Mouse (Mus musculus) spleen, adult 2 months (tissue): ENCODE results near the gene Fam221b. TPM values are rescaled to one million over a fixed set of nuclear protein-coding genes. Genes with fewer than 3 reads are reported as not detected.

ENCODE experiments used
- DNase-seq, 2 experiments: peaks; one replicate each; pipeline versions ENCODE4 v3.0.0 to v3.0.0-alpha.2; 2012 to 2021; ENCODE audit warnings: low spot score in 2 of 2, low read depth in 1 of 2
- H3K27ac ChIP-seq: fragments of 200-500 bp; 2 replicates; pipeline ENCODE4 v1.5.1; 2012; ENCODE audit warnings: low read length, inconsistent platforms; ENCODE audit not compliant: insufficient read depth
- H3K27me3 ChIP-seq: fragments of 200-500 bp; 2 replicates; pipeline ENCODE4 v1.6.1; 2012; ENCODE audit warnings: mild to moderate bottlenecking, moderate library complexity, low read length, inconsistent platforms; ENCODE audit not compliant: control insufficient read depth, insufficient read depth
- H3K36me3 ChIP-seq: fragments of 200-500 bp; 2 replicates; pipeline ENCODE4 v1.6.1; 2012; ENCODE audit warnings: mild to moderate bottlenecking, low read length, inconsistent platforms; ENCODE audit not compliant: control insufficient read depth, insufficient read depth
- H3K4me1 ChIP-seq: fragments of 200-500 bp; 2 replicates; pipeline ENCODE4 v1.6.1; 2011; ENCODE audit warnings: inconsistent platforms; ENCODE audit not compliant: control insufficient read depth, insufficient read depth, insufficient read length
- H3K4me3 ChIP-seq: fragments of 200-500 bp; 2 replicates; pipeline ENCODE4 v1.5.1; 2011; ENCODE audit warnings: mild to moderate bottlenecking, inconsistent platforms; ENCODE audit not compliant: insufficient read depth, insufficient read length; ENCODE audit errors: extremely low read depth
- CTCF ChIP-seq: fragments of 200-500 bp; IDR thresholded peaks from 2 replicates; pipeline ENCODE4 v1.5.1; 2011; ENCODE audit warnings: mild to moderate bottlenecking, inconsistent platforms; ENCODE audit not compliant: insufficient read depth, insufficient read length, insufficient replicate concordance; ENCODE audit errors: extremely low read depth
- POLR2A ChIP-seq: fragments of 200-500 bp; IDR thresholded peaks from 2 replicates; pipeline ENCODE4 v1.6.1; 2011; ENCODE audit warnings: low read depth, low read length, inconsistent platforms
- WGBS: fragments of 180-500 bp; shearing (Covaris S2); methylation state at CpG from one replicate; pipeline ENCODE4 v1.1.7; 2018; 5-methylcytosine and 5-hydroxymethylcytosine counted together
- polyA plus RNA-seq: library from polyadenylated mRNA; depleted of rRNA; stranded (reverse); fragments of >200 nt; gene quantifications from 2 replicates; pipeline ENCODE4 v1.2.3, GENCODE M21; 2012

Fam221b gene
- polyA plus RNA-seq, 1 experiment: not detected

DNA sequence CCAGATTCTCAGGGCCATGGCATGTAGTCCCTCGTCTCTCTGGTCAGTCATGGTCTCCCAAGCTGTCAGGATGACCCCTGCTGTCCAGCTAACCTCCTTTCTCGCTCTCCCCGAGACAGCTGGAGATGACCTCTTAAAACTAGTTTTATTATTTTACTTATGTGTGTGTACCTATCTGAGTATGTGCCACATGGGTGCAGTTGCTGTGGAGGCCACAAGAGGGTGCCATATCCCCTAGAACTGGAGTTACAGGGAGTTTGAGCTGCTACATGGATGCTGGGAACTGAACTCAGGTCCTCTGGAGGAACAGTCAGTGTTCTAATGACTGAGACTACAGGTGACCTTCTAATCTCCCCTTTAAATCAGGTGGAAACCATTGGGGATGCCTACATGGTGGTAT is 19.2 kb downstream of the Fam221b start:
- no peaks in the 10 kb centered on the region for H3K36me3 ChIP-seq
- H3K27ac ChIP-seq: no peak overlapping the region
- no peaks in the 10 kb centered on the region for H3K4me1 ChIP-seq
- DNase-seq: no peak
- H3K4me3 ChIP-seq: no peak overlapping the region
- TF ChIP-seq CTCF (no peak), POLR2A (no peak)
- WGBS: 96% methylated on average over 3 of the region's 3 CpGs
- H3K27me3 ChIP-seq: no peaks in the 10 kb centered on the region

GRCm38 (mm10) chr4:43640491-43640890 is 28.5 kb downstream of the Fam221b start:
- 87% methylated on average over 6 of the region's 6 CpGs for WGBS

DNA sequence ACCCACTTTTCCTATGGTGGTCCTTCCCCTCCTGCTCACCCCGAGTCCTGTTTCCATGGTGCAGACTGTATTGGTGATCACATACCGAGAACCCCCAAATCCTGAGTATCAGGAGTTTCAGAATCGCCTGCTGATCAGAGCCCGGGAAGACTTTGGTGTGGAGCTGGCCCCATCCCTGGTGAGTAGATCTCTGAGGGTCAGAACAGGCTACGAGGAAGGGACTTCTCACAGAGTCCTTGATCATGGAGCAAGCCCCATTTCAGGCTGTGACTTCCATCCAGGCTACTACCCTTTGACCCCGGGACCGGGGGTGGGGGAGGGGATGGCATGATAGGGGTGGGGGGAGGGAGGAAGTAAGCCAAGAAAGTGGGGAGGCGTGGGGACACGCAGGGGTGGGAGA is 28.9 kb downstream of the Fam221b start:
- H3K4me1 ChIP-seq: no peaks in the 10 kb centered on the region
- TF ChIP-seq CTCF (no peak), POLR2A (no peak)
- H3K36me3 ChIP-seq: no peaks in the 10 kb centered on the region
- 89% methylated on average over 9 of the region's 9 CpGs for WGBS
- no peak overlapping the region for H3K27ac ChIP-seq
- peak in 1 of 2 experiments; percentile 0 for DNase-seq
- no peaks in the 10 kb centered on the region for H3K27me3 ChIP-seq
- no peak overlapping the region for H3K4me3 ChIP-seq

More at GRCm38 (mm10) chr4:43640491-43640890, 28.5 kb downstream of the Fam221b start:
- Histone ChIP-seq H3K36me3 (no peaks in the 10 kb centered on the region), H3K4me1 (no peaks in the 10 kb centered on the region), H3K27me3 (no peaks in the 10 kb centered on the region), H3K4me3 (no peak overlapping the region), H3K27ac (no peak overlapping the region)
- TF ChIP-seq POLR2A: no peak
- no peak for TF ChIP-seq CTCF
- peak in 1 of 2 experiments; percentile 1 for DNase-seq

DNA sequence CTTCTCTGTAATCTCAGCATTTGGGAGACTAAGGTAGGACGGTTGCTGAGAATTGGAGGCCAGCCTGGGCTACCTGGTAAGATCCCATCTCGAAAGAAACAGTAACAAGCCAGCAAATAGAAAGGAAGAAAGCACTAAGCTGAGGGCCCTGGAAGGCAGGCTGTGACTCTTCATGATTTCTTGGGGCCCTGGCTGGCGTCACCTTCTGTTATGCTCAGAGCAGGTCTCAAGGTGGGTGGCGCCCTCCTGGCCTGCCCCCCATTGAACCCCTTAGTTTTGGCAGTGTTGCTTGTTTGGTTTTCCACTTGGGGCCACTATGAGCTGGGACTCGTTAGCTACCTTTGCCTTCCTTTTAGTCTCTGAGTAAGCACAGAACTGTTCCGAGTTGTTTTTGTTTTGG is 32.2 kb downstream of the Fam221b start:
- no peak for TF ChIP-seq CTCF
- no peak for TF ChIP-seq POLR2A
- WGBS: 82% methylated on average over 6 of the region's 6 CpGs
- H3K4me3 ChIP-seq: no peak overlapping the region
- H3K36me3 ChIP-seq: no peaks in the 10 kb centered on the region
- DNase-seq: peak in 1 of 2 experiments; percentile 0
- H3K4me1 ChIP-seq: no peaks in the 10 kb centered on the region; the same call in 1 of the 2 replicates
- no peaks in the 10 kb centered on the region; the same call in 1 of the 2 replicates for H3K27me3 ChIP-seq
- H3K27ac ChIP-seq: no peak overlapping the region

GRCm38 (mm10) chr4:43634621-43635374 is 34.1 kb downstream of the Fam221b start:
- WGBS: 94% methylated on average over 7 of the region's 7 CpGs
- H3K27me3 ChIP-seq: peaks cover 7% of the 10 kb centered on the region
- no peaks in the 10 kb centered on the region for H3K36me3 ChIP-seq
- no peak overlapping the region for H3K27ac ChIP-seq
- H3K4me3 ChIP-seq: no peak overlapping the region
- no peaks in the 10 kb centered on the region; the same call in 1 of the 2 replicates for H3K4me1 ChIP-seq
- no peak for TF ChIP-seq CTCF
- TF ChIP-seq POLR2A: no peak
- no peak for DNase-seq

GRCm38 (mm10) chr4:43633736-43634135 is 35.2 kb downstream of the Fam221b start:
- Histone ChIP-seq H3K36me3 (no peaks in the 10 kb centered on the region), H3K27me3 (peaks cover 7% of the 10 kb centered on the region), H3K4me1 (no peaks in the 10 kb centered on the region; the same call in 1 of the 2 replicates), H3K4me3 (no peak overlapping the region), H3K27ac (no peak overlapping the region)
- WGBS: 89% methylated on average over 2 of the region's 2 CpGs
- TF ChIP-seq POLR2A: no peak
- TF ChIP-seq CTCF: no peak
- DNase-seq: no peak

DNA sequence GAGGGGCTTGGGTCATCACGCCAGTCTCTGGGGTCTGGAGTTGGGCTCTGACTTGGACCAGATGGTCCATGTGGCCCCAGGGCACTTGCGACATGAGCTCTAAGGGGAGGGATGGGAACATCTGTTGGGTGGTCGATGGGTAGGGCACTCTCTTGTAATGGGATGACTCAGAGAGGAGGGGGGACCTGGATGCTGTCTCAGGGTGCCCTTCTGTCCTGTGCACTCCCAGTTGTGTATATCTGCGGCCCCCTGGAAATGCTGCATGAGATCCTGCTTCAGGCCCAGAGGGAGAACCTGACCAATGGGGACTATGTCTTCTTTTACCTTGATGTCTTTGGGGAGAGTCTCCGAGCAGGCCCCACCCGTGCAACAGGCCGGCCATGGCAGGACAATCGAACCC is 35.6 kb downstream of the Fam221b start:
- Histone ChIP-seq H3K4me1 (no peaks in the 10 kb centered on the region; the same call in 1 of the 2 replicates), H3K27me3 (peaks cover 7% of the 10 kb centered on the region), H3K36me3 (no peaks in the 10 kb centered on the region), H3K27ac (no peak overlapping the region), H3K4me3 (no peak overlapping the region)
- TF ChIP-seq CTCF: no peak
- no peak for TF ChIP-seq POLR2A
- WGBS: 84% methylated on average over 8 of the region's 8 CpGs
- DNase-seq: no peak
